Mouse (Mus musculus) right cerebral cortex, adult 2 months (tissue): ENCODE data around the gene Usp53.

Source experiments
- DNase-seq, 2 experiments: peaks; one replicate each; pipeline ENCODE4 v3.0.0; 2021 to 2022; ENCODE audit warnings: low spot score in 2 of 2

Gene Usp53

GRCm38 (mm10) chr3:122984249-122985182 lies at the start of gene Usp53:
Usp53 (minus strand) TSS chr3:122984510.
- peak; percentile 89 to 90 for DNase-seq

- DNase-seq: no peak
These were observed 49.5 kb upstream of the Usp53 start for GRCm38 (mm10) chr3:123033804-123034203.

- no peak for DNase-seq
These were observed 41.3 kb upstream of the Usp53 start for GRCm38 (mm10) chr3:123025634-123026033.

GRCm38 (mm10) chr3:123024496-123025234 lies 40.4 kb upstream of the Usp53 start:
- no peak for DNase-seq

GRCm38 (mm10) chr3:123018792-123019191 lies 34.5 kb upstream of the Usp53 start:
- DNase-seq: no peak

- DNase-seq: no peak
These were observed 29.2 kb upstream of the Usp53 start for GRCm38 (mm10) chr3:123013476-123013875.

GRCm38 (mm10) chr3:123009417-123009816 lies 25.1 kb upstream of the Usp53 start:
- DNase-seq: no peak

- no peak for DNase-seq
These were observed 23.1 kb upstream of the Usp53 start for GRCm38 (mm10) chr3:123007386-123007785.

GRCm38 (mm10) chr3:123001053-123001452 lies 16.7 kb upstream of the Usp53 start:
- DNase-seq: no peak

- no peak for DNase-seq
These were observed 14.2 kb upstream of the Usp53 start for GRCm38 (mm10) chr3:122998511-122998910.

- no peak for DNase-seq
These were observed 12.7 kb upstream of the Usp53 start for GRCm38 (mm10) chr3:122996968-122997367.

GRCm38 (mm10) chr3:122986906-122987305 lies 2.6 kb upstream of the Usp53 start:
- no peak for DNase-seq

- DNase-seq: no peak
These were observed 2.1 kb upstream of the Usp53 start for GRCm38 (mm10) chr3:122986386-122986785.

GRCm38 (mm10) chr3:122985183-122985944 lies 1.1 kb upstream of the Usp53 start:
- DNase-seq: no peak

- peak in 1 of 2 experiments; percentile 55 for DNase-seq
These were observed 461 bp downstream of the Usp53 start for GRCm38 (mm10) chr3:122983849-122984248.

- DNase-seq: no peak
These were observed 8.3 kb downstream of the Usp53 start for GRCm38 (mm10) chr3:122975964-122976363.

- peak in 1 of 2 experiments; percentile 31 for DNase-seq
These were observed 8.9 kb downstream of the Usp53 start for GRCm38 (mm10) chr3:122975363-122975762.

GRCm38 (mm10) chr3:122974833-122975232 lies 9.5 kb downstream of the Usp53 start:
- no peak for DNase-seq

GRCm38 (mm10) chr3:122972126-122972822 lies 12.0 kb downstream of the Usp53 start:
- no peak for DNase-seq

GRCm38 (mm10) chr3:122968391-122968790 lies 15.9 kb downstream of the Usp53 start:
- DNase-seq: no peak

GRCm38 (mm10) chr3:122964301-122964700 lies 20.0 kb downstream of the Usp53 start:
- DNase-seq: no peak
